Mouse (Mus musculus) hindbrain, embryonic 11.5 days (tissue): ENCODE data around the gene Slc6a1. TPM values are rescaled to one million over a fixed set of nuclear protein-coding genes. Genes with fewer than 3 reads are reported as not detected.

Source experiments
- ATAC-seq: fragments of 200-750 bp; cut with Nextera tagmentation; 2 replicates; pipeline ENCODE4 v1.8.0; 2017; ENCODE audit warnings: mild to moderate bottlenecking, moderate TSS enrichment, moderate library complexity; ENCODE audit not compliant: low FRiP score
- DNase-seq: peaks from one replicate; pipeline ENCODE4 v3.0.0-alpha.2; 2015; ENCODE audit warnings: low spot score
- H3K27ac ChIP-seq: fragments of 300-500 bp; sonication (generic); 2 replicates; pipeline ENCODE4 v1.5.1; 2014; ENCODE audit warnings: mild to moderate bottlenecking, low read depth, low read length
- H3K27me3 ChIP-seq: fragments of 300-500 bp; sonication (generic); 2 replicates; pipeline ENCODE4 v1.6.1; 2014; ENCODE audit warnings: mild to moderate bottlenecking, low read length, moderate library complexity, mixed read lengths; ENCODE audit not compliant: control insufficient read depth, insufficient read depth
- H3K36me3 ChIP-seq: fragments of 300-500 bp; sonication (generic); 2 replicates; pipeline ENCODE4 v1.6.1; 2014; ENCODE audit warnings: mild to moderate bottlenecking, low read length, moderate library complexity, mixed read lengths; ENCODE audit not compliant: control insufficient read depth, insufficient read depth
- H3K4me1 ChIP-seq: fragments of 300-500 bp; sonication (generic); replicated peaks from 2 replicates; pipeline ENCODE4 v1.6.1; 2014; ENCODE audit warnings: low read length, mixed read lengths; ENCODE audit not compliant: control insufficient read depth, insufficient read depth
- H3K4me2 ChIP-seq: fragments of 300-500 bp; sonication (generic); replicated peaks from 2 replicates; pipeline ENCODE4 v1.6.1; 2014; ENCODE audit warnings: mild to moderate bottlenecking, low read depth, low read length
- H3K4me3 ChIP-seq: fragments of 300-500 bp; sonication (generic); 2 replicates; pipeline ENCODE4 v1.5.1; 2014; ENCODE audit warnings: low read depth, low read length
- H3K9ac ChIP-seq: fragments of 300-500 bp; sonication (generic); 2 replicates; pipeline ENCODE4 v1.6.1; 2014; ENCODE audit warnings: low read depth, low read length
- H3K9me3 ChIP-seq: fragments of 300-500 bp; sonication (generic); 2 replicates; pipeline ENCODE4 v1.6.1; 2016; ENCODE audit warnings: low read length; ENCODE audit not compliant: control insufficient read depth
- WGBS: fragments of 180-500 bp; shearing (Covaris S2); extraction: QIAGEN DNeasy Blood & Tissue Kit; methylation state at CpG from one replicate; pipeline ENCODE4 v1.1.7; 2014; 5-methylcytosine and 5-hydroxymethylcytosine counted together
- polyA plus RNA-seq: library from polyadenylated mRNA; unstranded; fragments of >200 nt; fragmentation: Nextera tagmentation; extraction: Ambion mirVana; gene quantifications from 2 replicates; pipeline ENCODE4 v1.2.1, GENCODE M21; 2014

Slc6a1 gene
- polyA plus RNA-seq, 1 experiment from 2014 or later: 23.1 TPM

GRCm38 (mm10) chr6:114354635-114355034 is 72.2 kb downstream of the Slc6a1 start:
- H3K27me3 ChIP-seq: no peaks in the 10 kb centered on the region
- H3K9me3 ChIP-seq: no peaks in the 10 kb centered on the region
- no peaks in the 10 kb centered on the region for H3K36me3 ChIP-seq
- H3K9ac ChIP-seq: no peak overlapping the region
- H3K4me2 ChIP-seq: no peak overlapping the region
- H3K27ac ChIP-seq: no peak overlapping the region
- DNase-seq: no peak
- no peaks in the 10 kb centered on the region for H3K4me1 ChIP-seq
- ATAC-seq: no peak
- H3K4me3 ChIP-seq: no peak overlapping the region
- 76% methylated on average over 4 of the region's 4 CpGs for WGBS

- Histone ChIP-seq H3K27me3 (no peaks in the 10 kb centered on the region), H3K36me3 (no peaks in the 10 kb centered on the region), H3K9me3 (no peaks in the 10 kb centered on the region), H3K4me2 (no peak overlapping the region), H3K9ac (no peak overlapping the region), H3K4me1 (no peaks in the 10 kb centered on the region), H3K4me3 (no peak overlapping the region), H3K27ac (no peak overlapping the region)
- 81% methylated on average over 3 of the region's 3 CpGs for WGBS
- DNase-seq: no peak
- no peak for ATAC-seq
These were observed 75.7 kb downstream of the Slc6a1 start for GRCm38 (mm10) chr6:114358171-114358570.

GRCm38 (mm10) chr6:114362355-114362754 is 79.9 kb downstream of the Slc6a1 start:
- Histone ChIP-seq H3K36me3 (no peaks in the 10 kb centered on the region), H3K9ac (no peak overlapping the region), H3K27me3 (no peaks in the 10 kb centered on the region), H3K27ac (no peak overlapping the region), H3K4me3 (no peak overlapping the region), H3K4me2 (no peak overlapping the region), H3K4me1 (no peaks in the 10 kb centered on the region), H3K9me3 (no peaks in the 10 kb centered on the region)
- ATAC-seq: no peak
- no peak for DNase-seq
- WGBS: 87% methylated on average over 4 of the region's 4 CpGs

- 81% methylated on average over 8 of the region's 8 CpGs for WGBS
- no peak overlapping the region for H3K27ac ChIP-seq
These were observed 81.3 kb downstream of the Slc6a1 start for GRCm38 (mm10) chr6:114363740-114364139.

GRCm38 (mm10) chr6:114364734-114365133 is 82.3 kb downstream of the Slc6a1 start:
- ATAC-seq: no peak
- no peaks in the 10 kb centered on the region for H3K9me3 ChIP-seq
- H3K27ac ChIP-seq: no peak overlapping the region
- H3K36me3 ChIP-seq: no peaks in the 10 kb centered on the region
- H3K9ac ChIP-seq: no peak overlapping the region
- WGBS: 85% methylated on average over 5 of the region's 5 CpGs
- no peak overlapping the region for H3K4me2 ChIP-seq
- H3K27me3 ChIP-seq: no peaks in the 10 kb centered on the region
- DNase-seq: no peak
- no peaks in the 10 kb centered on the region for H3K4me1 ChIP-seq
- no peak overlapping the region for H3K4me3 ChIP-seq

More at GRCm38 (mm10) chr6:114363740-114364139, 81.3 kb downstream of the Slc6a1 start:
- DNase-seq (no peak), ATAC-seq (no peak)
- Histone ChIP-seq H3K4me2 (no peak overlapping the region), H3K9ac (no peak overlapping the region), H3K27me3 (no peaks in the 10 kb centered on the region), H3K4me3 (no peak overlapping the region), H3K4me1 (no peaks in the 10 kb centered on the region), H3K36me3 (no peaks in the 10 kb centered on the region), H3K9me3 (no peaks in the 10 kb centered on the region)

GRCm38 (mm10) chr6:114366191-114366590 is 83.8 kb downstream of the Slc6a1 start:
- Histone ChIP-seq H3K36me3 (no peaks in the 10 kb centered on the region), H3K4me2 (no peak overlapping the region), H3K9ac (no peak overlapping the region), H3K9me3 (no peaks in the 10 kb centered on the region), H3K27ac (no peak overlapping the region), H3K4me3 (no peak overlapping the region), H3K27me3 (no peaks in the 10 kb centered on the region), H3K4me1 (no peaks in the 10 kb centered on the region)
- WGBS: 66% methylated on average over 5 of the region's 5 CpGs
- ATAC-seq (no peak), DNase-seq (no peak)

Other genes starting within 250 kb of the Slc6a1 start
- gene Atp2b2, start 240.0 kb upstream of the Slc6a1 start, polyA plus RNA-seq: 4.2 and 5.2 TPM in 2 replicates
- 0.73 and 0.91 TPM in 2 replicates for gene Slc6a11, start 151.4 kb upstream of the Slc6a1 start, polyA plus RNA-seq
- gene Hrh1, start 115.3 kb downstream of the Slc6a1 start, polyA plus RNA-seq: 0.08 and 0.35 TPM in 2 replicates